Mouse (Mus musculus) forebrain, embryonic 11.5 days (tissue): ENCODE measurements at regions not wholly inside any gene's neighbourhood (a gene's known extent, or its start where the extent isn't known, plus 50 kb on each side); places are given as distances from the start of the nearest gene placed in this dataset.

Experiments
- ATAC-seq: fragments of 200-750 bp; cut with Nextera tagmentation; replicated peaks from 2 replicates; pipeline ENCODE4 v1.8.0; 2017; ENCODE audit warnings: moderate TSS enrichment; ENCODE audit not compliant: low FRiP score
- DNase-seq: peaks from one replicate; pipeline ENCODE4 v3.0.0-alpha.2; 2017; ENCODE audit warnings: low spot score
- H3K27ac ChIP-seq: fragments of 300-500 bp; sonication (generic); 2 replicates; pipeline ENCODE4 v1.5.1; 2014; ENCODE audit warnings: low read depth, low read length
- H3K27me3 ChIP-seq: fragments of 300-500 bp; sonication (generic); 2 replicates; pipeline ENCODE4 v1.6.1; 2014; ENCODE audit warnings: mild to moderate bottlenecking, low read length, mixed read lengths; ENCODE audit not compliant: control insufficient read depth, insufficient read depth
- H3K36me3 ChIP-seq: fragments of 300-500 bp; sonication (generic); 2 replicates; pipeline ENCODE4 v1.6.1; 2014; ENCODE audit warnings: mild to moderate bottlenecking, low read length, moderate library complexity, mixed read lengths; ENCODE audit not compliant: control insufficient read depth, insufficient read depth
- H3K4me1 ChIP-seq: fragments of 300-500 bp; sonication (generic); replicated peaks from 2 replicates; pipeline ENCODE4 v1.6.1; 2014; ENCODE audit warnings: low read length, mixed read lengths; ENCODE audit not compliant: control insufficient read depth, insufficient read depth
- H3K4me2 ChIP-seq: fragments of 300-500 bp; sonication (generic); 2 replicates; pipeline ENCODE4 v1.6.1; 2014; ENCODE audit warnings: low read depth, mild to moderate bottlenecking, low read length, moderate library complexity, mixed read lengths; ENCODE audit not compliant: severe bottlenecking
- H3K4me3 ChIP-seq: fragments of 300-500 bp; sonication (generic); 2 replicates; pipeline ENCODE4 v1.5.1; 2014; ENCODE audit warnings: low read depth, low read length
- H3K9ac ChIP-seq: fragments of 300-500 bp; sonication (generic); 2 replicates; pipeline ENCODE4 v1.6.1; 2014; ENCODE audit warnings: low read length
- H3K9me3 ChIP-seq: fragments of 300-500 bp; sonication (generic); 2 replicates; pipeline ENCODE4 v1.6.1; 2016; ENCODE audit warnings: low read length, mixed read lengths; ENCODE audit not compliant: control insufficient read depth
- WGBS: fragments of 180-500 bp; shearing (Covaris S2); extraction: QIAGEN DNeasy Blood & Tissue Kit; methylation state at CpG from one replicate; pipeline ENCODE4 v1.1.7; 2014; 5-methylcytosine and 5-hydroxymethylcytosine counted together

- Histone ChIP-seq H3K27ac (no peak overlapping the region), H3K4me1 (no peaks in the 10 kb centered on the region), H3K36me3 (no peaks in the 10 kb centered on the region), H3K27me3 (no peaks in the 10 kb centered on the region), H3K4me2 (no peak overlapping the region), H3K4me3 (no peak overlapping the region), H3K9ac (no peak overlapping the region), H3K9me3 (no peaks in the 10 kb centered on the region)
- WGBS: 88% methylated on average over 6 of the region's 6 CpGs
- ATAC-seq (no peak), DNase-seq (no peak)
Measured at GRCm38 (mm10) chr2:50403106-50403505, 106.5 kb upstream of the Mmadhc start.

DNA sequence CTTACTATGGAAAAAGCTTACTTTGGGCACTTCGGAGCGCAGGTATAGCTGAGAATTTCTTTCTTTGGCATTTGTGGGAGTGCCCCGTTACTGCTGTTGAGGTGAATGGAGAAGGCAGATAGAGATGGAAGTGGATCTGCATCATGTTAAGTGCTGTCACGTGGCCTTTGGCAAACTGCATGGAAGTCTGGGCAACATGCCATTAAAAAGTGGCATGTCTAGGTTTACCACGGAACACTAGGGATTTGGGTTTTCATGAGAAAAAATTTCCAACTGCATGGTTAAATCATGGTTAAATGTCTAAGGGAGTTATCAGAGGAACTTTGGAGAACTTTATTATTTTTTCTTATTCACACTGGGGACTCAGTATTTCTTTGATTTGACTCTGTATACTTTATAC is 102.0 kb upstream of the Mmadhc start:
- H3K27me3 ChIP-seq: no peaks in the 10 kb centered on the region
- no peak overlapping the region for H3K9ac ChIP-seq
- no peaks in the 10 kb centered on the region for H3K9me3 ChIP-seq
- DNase-seq (no peak), ATAC-seq (no peak)
- 94% methylated on average over 5 of the region's 5 CpGs for WGBS
- H3K4me2 ChIP-seq: no peak overlapping the region
- H3K36me3 ChIP-seq: no peaks in the 10 kb centered on the region
- H3K4me3 ChIP-seq: no peak overlapping the region
- H3K27ac ChIP-seq: no peak overlapping the region
- H3K4me1 ChIP-seq: no peaks in the 10 kb centered on the region

DNA sequence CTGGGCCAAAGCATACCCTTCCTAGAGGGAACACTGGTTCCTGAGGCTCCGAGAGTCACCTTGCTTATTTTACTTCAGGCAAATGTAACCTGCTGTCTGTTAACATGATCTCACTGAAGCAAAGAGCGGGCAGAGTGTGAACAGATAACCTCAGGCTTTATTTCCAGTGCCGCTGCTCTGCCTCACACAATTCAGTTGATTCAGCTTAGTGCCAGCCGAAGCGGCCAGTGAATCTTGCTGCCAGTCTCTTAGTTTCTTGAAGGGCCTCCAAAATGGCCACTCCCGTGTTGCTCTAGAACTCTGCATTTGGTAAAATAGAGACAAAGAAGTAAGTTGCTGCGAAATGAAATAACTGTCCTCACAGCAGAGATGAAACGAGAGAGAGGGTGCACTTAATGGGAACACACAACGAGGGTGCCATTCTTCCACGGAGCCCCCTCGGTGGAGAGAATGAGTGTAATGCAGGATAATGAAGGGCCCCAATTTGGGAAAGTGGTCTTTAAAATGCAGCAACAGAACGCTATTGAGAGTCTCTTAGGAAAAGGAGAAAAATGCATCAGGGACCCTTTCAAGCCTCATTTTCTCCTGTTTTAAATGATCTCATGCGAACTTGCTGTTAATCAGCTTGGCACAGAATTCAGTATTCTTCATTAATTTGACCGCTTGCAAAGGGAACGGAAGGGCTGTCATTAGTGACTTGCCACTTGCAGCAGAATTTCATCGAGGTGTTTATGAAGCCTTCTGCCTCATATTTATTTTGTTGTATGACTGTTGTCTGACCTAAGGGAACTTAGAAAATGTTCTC is 81.2 kb upstream of the Mmadhc start:
- no peak overlapping the region for H3K9ac ChIP-seq
- no peak overlapping the region for H3K4me2 ChIP-seq
- H3K27me3 ChIP-seq: no peaks in the 10 kb centered on the region
- no peak for DNase-seq
- H3K36me3 ChIP-seq: no peaks in the 10 kb centered on the region
- H3K4me3 ChIP-seq: no peak overlapping the region
- H3K9me3 ChIP-seq: no peaks in the 10 kb centered on the region
- ATAC-seq: no peak; the same call in 1 of the 2 replicates
- whole genome bisulfite sequencing: 59% methylated on average over 16 of the region's 16 CpGs
- H3K27ac ChIP-seq: no peak overlapping the region
- H3K4me1 ChIP-seq: peaks cover 2% of the 10 kb centered on the region; the same call in 1 of the 2 replicates

- no peak for DNase-seq
- Histone ChIP-seq H3K27me3 (no peaks in the 10 kb centered on the region), H3K9ac (no peak overlapping the region), H3K4me1 (peaks cover 2% of the 10 kb centered on the region; the same call in 1 of the 2 replicates), H3K4me2 (no peak overlapping the region), H3K36me3 (no peaks in the 10 kb centered on the region), H3K9me3 (no peaks in the 10 kb centered on the region), H3K27ac (no peak overlapping the region), H3K4me3 (no peak overlapping the region)
- no peak for ATAC-seq
- 83% methylated on average over 2 of the region's 2 CpGs for WGBS
Measured at GRCm38 (mm10) chr2:50373626-50374025, 77.0 kb upstream of the Mmadhc start.

DNA sequence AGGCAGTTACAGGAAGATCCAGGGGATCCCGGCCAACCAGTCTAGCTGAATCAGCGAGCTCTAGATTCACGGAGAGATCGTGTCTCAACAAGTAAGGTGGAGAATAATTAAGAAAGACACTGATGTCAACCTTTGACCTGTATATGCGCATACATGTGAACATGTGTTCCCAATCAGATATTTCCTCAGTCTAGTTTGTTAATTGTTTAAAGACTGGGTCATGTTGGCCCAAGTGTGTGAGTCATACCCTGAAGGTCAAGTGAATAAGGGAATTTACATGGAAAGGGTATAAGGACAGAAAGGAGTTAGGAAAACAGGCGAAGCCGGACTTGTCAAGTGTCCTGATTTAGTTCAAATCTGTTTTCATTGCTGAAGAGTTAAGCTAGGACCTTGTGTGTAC is 76.4 kb upstream of the Mmadhc start:
- no peak for ATAC-seq
- Histone ChIP-seq H3K36me3 (no peaks in the 10 kb centered on the region), H3K9me3 (no peaks in the 10 kb centered on the region)

DNA sequence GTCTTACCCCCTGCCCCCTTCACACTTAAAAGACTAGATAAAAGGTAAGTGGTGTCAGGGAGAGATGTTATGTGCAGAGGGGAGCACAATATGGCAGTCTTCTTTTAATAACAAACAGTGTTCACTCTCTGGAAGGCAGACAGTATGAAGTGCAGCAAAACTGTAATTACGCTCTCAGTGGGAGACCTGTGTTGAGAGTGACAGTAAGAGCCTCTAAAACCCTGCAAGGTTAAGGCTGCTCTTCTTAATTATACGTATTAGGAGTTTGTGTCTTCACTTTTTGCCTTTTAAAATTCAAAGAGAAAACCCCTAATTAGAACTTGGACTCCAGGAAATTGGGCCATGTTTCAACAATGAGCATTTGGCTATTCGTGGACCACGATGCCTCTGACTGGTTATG is 72.2 kb upstream of the Mmadhc start:
- Histone ChIP-seq H3K4me1 (no peaks in the 10 kb centered on the region), H3K9me3 (no peaks in the 10 kb centered on the region), H3K4me2 (no peak overlapping the region), H3K4me3 (no peak overlapping the region), H3K9ac (no peak overlapping the region), H3K36me3 (no peaks in the 10 kb centered on the region), H3K27me3 (no peaks in the 10 kb centered on the region), H3K27ac (no peak overlapping the region)
- 55% methylated on average over 4 of the region's 4 CpGs for WGBS
- DNase-seq (no peak), ATAC-seq (no peak)

More for the DNA sequence above, 76.4 kb upstream of the Mmadhc start:
- Histone ChIP-seq H3K27me3 (no peaks in the 10 kb centered on the region), H3K4me1 (peaks cover 2% of the 10 kb centered on the region; the same call in 1 of the 2 replicates), H3K27ac (no peak overlapping the region), H3K9ac (no peak overlapping the region), H3K4me2 (no peak overlapping the region), H3K4me3 (no peak overlapping the region)
- DNase-seq: no peak
- 91% methylated on average over 7 of the region's 7 CpGs for WGBS

GRCm38 (mm10) chr2:50368351-50368750 is 71.8 kb upstream of the Mmadhc start:
- Histone ChIP-seq H3K9me3 (no peaks in the 10 kb centered on the region), H3K9ac (no peak overlapping the region), H3K4me1 (no peaks in the 10 kb centered on the region), H3K27me3 (no peaks in the 10 kb centered on the region), H3K4me3 (no peak overlapping the region), H3K4me2 (no peak overlapping the region), H3K36me3 (no peaks in the 10 kb centered on the region), H3K27ac (no peak overlapping the region)
- ATAC-seq (no peak), DNase-seq (no peak)
- WGBS: 84% methylated on average over 6 of the region's 6 CpGs

DNA sequence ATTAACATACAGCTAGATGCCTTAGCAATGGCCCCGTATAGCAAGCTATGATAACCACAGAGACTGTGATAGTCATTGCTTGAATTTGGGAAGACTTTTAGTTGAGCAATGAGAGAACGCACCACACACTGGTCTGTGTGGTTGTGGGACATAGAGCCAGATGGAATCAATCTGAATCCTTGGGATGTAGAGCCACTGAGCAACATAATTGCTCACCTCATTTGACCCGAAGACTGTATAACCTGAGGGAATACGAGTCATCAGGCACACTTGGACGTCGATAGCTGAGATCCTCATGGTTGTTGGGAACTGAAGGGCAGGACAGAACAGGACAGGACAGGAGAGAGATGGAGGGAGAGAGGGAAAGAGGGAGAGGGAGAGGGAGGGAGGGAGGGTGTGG is 68.6 kb upstream of the Mmadhc start:
- H3K4me3 ChIP-seq: no peak overlapping the region
- H3K4me2 ChIP-seq: no peak overlapping the region
- H3K4me1 ChIP-seq: no peaks in the 10 kb centered on the region
- H3K27me3 ChIP-seq: no peaks in the 10 kb centered on the region
- no peaks in the 10 kb centered on the region for H3K9me3 ChIP-seq
- H3K9ac ChIP-seq: no peak overlapping the region
- no peak for DNase-seq
- no peak overlapping the region for H3K27ac ChIP-seq
- ATAC-seq: no peak
- 88% methylated on average over 6 of the region's 6 CpGs for WGBS
- no peaks in the 10 kb centered on the region for H3K36me3 ChIP-seq

- Histone ChIP-seq H3K4me2 (no peak overlapping the region), H3K4me3 (no peak overlapping the region), H3K9ac (no peak overlapping the region), H3K4me1 (no peaks in the 10 kb centered on the region), H3K9me3 (no peaks in the 10 kb centered on the region), H3K36me3 (no peaks in the 10 kb centered on the region), H3K27me3 (no peaks in the 10 kb centered on the region), H3K27ac (no peak overlapping the region)
- 83% methylated on average over 2 of the region's 2 CpGs for WGBS
- DNase-seq (no peak), ATAC-seq (no peak)
Measured at GRCm38 (mm10) chr2:50356089-50356488, 59.5 kb upstream of the Mmadhc start.
